8 mouse cellular contexts compared by ENCODE assay signal in genomic region chr5:63649533-63650464, GRCm38 (mm10). TPM values are rescaled to one million over a fixed set of nuclear protein-coding genes. Genes with fewer than 3 reads are reported as not detected.
DNase-seq lines count a peak whose midpoint lies in the region; ATAC-seq and TF ChIP-seq lines count a peak whose summit lies in the region.

No protein-coding gene starts in this region.

- peak overlapping the region; percentile 32 for H3K4me3 ChIP-seq in cerebellum, adult 2 months (replicated peaks; ENCODE audit: insufficient read depth, low read depth, low read length)

- no peak for TF ChIP-seq CTCF in cerebellum, adult 2 months (IDR thresholded peaks at IDR 0.05; ENCODE audit: borderline replicate concordance, insufficient read depth, low read depth, low read length)

- no peak for TF ChIP-seq POLR2A in cerebellum, adult 2 months (IDR thresholded peaks at IDR 0.05; ENCODE audit: borderline replicate concordance, insufficient read depth, low read length)

- H3K27me3 ChIP-seq in cerebellum, adult 2 months (ENCODE audit: control insufficient read depth, insufficient read depth, low read length) = no peaks in the 10 kb centered on the region; the same call in 1 of the 2 replicates

- DNase-seq in cerebellum, adult 2 months = peak in 1 of 2 experiments; percentile 25
- no peak for DNase-seq in cerebellum, adult 11 months
- DNase-seq in Muller cell, postnatal 12 days (ENCODE audit: inconsistent ontology term) = peak; percentile 24
- peak; percentile 18 to 53 for DNase-seq in layer of hippocampus, postnatal 10 days (ENCODE audit: low spot score in 2 of 2)
- peak; percentile 52 for DNase-seq in neural tube, embryonic 10.5 days (ENCODE audit: extremely low spot score, low spot score)
- DNase-seq in adrenal gland, adult 18-20 months (ENCODE audit: low spot score in 2 of 2) = no peak

- WGBS in cerebellum, adult 2 months = 1% methylated on average over 83 of the region's 83 CpGs

- no peak overlapping the region for H3K27ac ChIP-seq in cerebellum, adult 2 months (ENCODE audit: insufficient read depth, low read length)

- peak; percentile 26 for ATAC-seq in frontal cortex, adult (ENCODE audit: low TSS enrichment)
- no peak for ATAC-seq in activated CD4-positive, CD25-positive, alpha-beta regulatory T cell, adult 4 months

- H3K4me1 ChIP-seq in cerebellum, adult 2 months (ENCODE audit: control insufficient read depth, insufficient read depth, low read length) = no peaks in the 10 kb centered on the region

RNA-seq across cellular contexts. Expression of gene Nwd2, which starts 0.9 kb away (rescaled TPM):
- polyA plus RNA-seq in cerebellum, adult 2 months (2012; rRNA removed) = 5.2 and 5.8 TPM in 2 replicates
- 10 to 100 TPM; 32.5 to 33.5 TPM for total RNA-seq in layer of hippocampus, postnatal 10 days (2021)
- total RNA-seq in adrenal gland, adult 18-20 months (2021) = not detected
- under 1 TPM in 1 of 2 experiments, not detected in 1; 0.17 TPM for polyA plus RNA-seq in activated CD4-positive, CD25-positive, alpha-beta regulatory T cell, adult 4 months (2017; shearing (Covaris generic))

Comparison
In these comparisons a context has a peak if more than half of its experiments do, and no peak if none do; other contexts are left out.
1. DNase-seq: peak in Muller cell, postnatal 12 days (single experiment), layer of hippocampus, postnatal 10 days (2 of 2) and neural tube, embryonic 10.5 days (single experiment); none in cerebellum, adult 11 months (single experiment) and adrenal gland, adult 18-20 months (0 of 2).
2. RNA of gene Nwd2, which starts 0.9 kb away (total RNA-seq): 32.5 to 33.5 TPM in layer of hippocampus, postnatal 10 days; not detected in adrenal gland, adult 18-20 months; every median in the first group is over 10 times any median in the second.